Mouse (Mus musculus) intestine, embryonic 14.5 days (tissue): Measurements from ENCODE around the gene 2810004N23Rik. TPM values are rescaled to one million over a fixed set of nuclear protein-coding genes. Genes with fewer than 3 reads are reported as not detected.

Experiments used
- ATAC-seq: fragments of 200-750 bp; cut with Nextera tagmentation; replicated peaks from 2 replicates; pipeline ENCODE4 v1.8.0; 2017; ENCODE audit warnings: low read depth, moderate number of reproducible peaks, moderate TSS enrichment, moderate library complexity; ENCODE audit not compliant: low FRiP score, low TSS enrichment
- DNase-seq: peaks from one replicate; pipeline ENCODE4 v3.0.0-alpha.2; 2018; ENCODE audit warnings: low spot score
- H3K27ac ChIP-seq: fragments of 300-500 bp; sonication (generic); 2 replicates; pipeline ENCODE4 v1.5.1; 2014; ENCODE audit warnings: low read depth, mild to moderate bottlenecking, control low read depth
- H3K27me3 ChIP-seq: fragments of 300-500 bp; sonication (generic); replicated peaks from 2 replicates; pipeline ENCODE4 v1.6.1; 2014; ENCODE audit warnings: low read length, control low read depth; ENCODE audit not compliant: control insufficient read depth, insufficient read depth
- H3K36me3 ChIP-seq: fragments of 300-500 bp; sonication (generic); 2 replicates; pipeline ENCODE4 v1.6.1; 2014; ENCODE audit warnings: low read length, control low read depth; ENCODE audit not compliant: control insufficient read depth, insufficient read depth
- H3K4me1 ChIP-seq: fragments of 300-500 bp; sonication (generic); replicated peaks from 2 replicates; pipeline ENCODE4 v1.6.1; 2014; ENCODE audit warnings: low read length, control low read depth, mixed read lengths; ENCODE audit not compliant: control insufficient read depth, insufficient read depth
- H3K4me2 ChIP-seq: fragments of 300-500 bp; sonication (generic); 2 replicates; pipeline ENCODE4 v1.6.1; 2014; ENCODE audit warnings: low read length
- H3K4me3 ChIP-seq: fragments of 300-500 bp; sonication (generic); 2 replicates; pipeline ENCODE4 v1.5.1; 2014; ENCODE audit warnings: low read depth, low read length, control low read depth, mixed read lengths
- H3K9ac ChIP-seq: fragments of 300-500 bp; sonication (generic); 2 replicates; pipeline ENCODE4 v1.6.1; 2014; ENCODE audit warnings: mild to moderate bottlenecking, low read length
- H3K9me3 ChIP-seq: fragments of 300-500 bp; sonication (generic); 2 replicates; pipeline ENCODE4 v1.6.1; 2016; ENCODE audit warnings: low read length, control low read depth; ENCODE audit not compliant: control insufficient read depth
- WGBS: fragments of 180-500 bp; shearing (Covaris S2); extraction: QIAGEN DNeasy Blood & Tissue Kit; methylation state at CpG from one replicate; pipeline ENCODE4 v1.1.7; 2014; 5-methylcytosine and 5-hydroxymethylcytosine counted together
- polyA plus RNA-seq: library from polyadenylated mRNA; unstranded; fragments of >200 nt; fragmentation: Nextera tagmentation; extraction: Ambion mirVana; gene quantifications from 2 replicates; pipeline ENCODE4 v1.2.1, GENCODE M21; 2014

2810004N23Rik gene
- polyA plus RNA-seq, 1 experiment from 2014 or later, result 45.2 TPM

DNA sequence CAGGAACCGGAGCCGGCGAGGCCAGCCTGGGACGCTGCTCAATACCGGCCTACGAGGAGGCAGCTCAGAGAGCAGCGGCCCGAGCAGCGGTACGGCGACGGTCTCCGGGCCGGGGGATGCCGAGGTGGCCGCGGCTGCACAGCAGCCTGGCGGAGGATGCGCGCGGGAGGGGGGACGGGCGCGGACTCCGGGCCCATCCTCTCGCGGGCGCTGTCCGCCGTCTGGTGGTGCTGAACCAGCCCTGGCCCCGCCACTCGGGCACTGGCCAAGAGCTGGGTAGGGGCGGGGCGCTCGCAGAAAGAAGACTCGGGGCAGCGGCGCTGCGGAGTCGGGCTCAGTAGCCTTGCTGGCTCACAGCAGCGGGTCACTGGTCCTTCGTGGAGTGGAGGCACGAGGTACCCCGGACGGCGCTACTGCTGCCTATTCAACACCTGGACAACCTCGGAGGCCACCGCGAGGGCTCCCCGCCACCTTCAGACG, 69.7 kb downstream of the 2810004N23Rik start:
- Histone ChIP-seq H3K36me3 (no peaks in the 10 kb centered on the region), H3K4me1 (peaks cover 17% of the 10 kb centered on the region), H3K4me3 (peak overlapping the region; percentile 54), H3K9me3 (no peaks in the 10 kb centered on the region), H3K9ac (no peak overlapping the region), H3K27me3 (peaks cover 57% of the 10 kb centered on the region), H3K27ac (peak overlapping the region; percentile 43; the same call in 1 of the 2 replicates), H3K4me2 (peak overlapping the region; percentile 99)
- DNase-seq (peak; percentile 97), ATAC-seq (peak; percentile 84)
- under 1% methylated on average over 37 of the region's 51 CpGs for WGBS

DNA sequence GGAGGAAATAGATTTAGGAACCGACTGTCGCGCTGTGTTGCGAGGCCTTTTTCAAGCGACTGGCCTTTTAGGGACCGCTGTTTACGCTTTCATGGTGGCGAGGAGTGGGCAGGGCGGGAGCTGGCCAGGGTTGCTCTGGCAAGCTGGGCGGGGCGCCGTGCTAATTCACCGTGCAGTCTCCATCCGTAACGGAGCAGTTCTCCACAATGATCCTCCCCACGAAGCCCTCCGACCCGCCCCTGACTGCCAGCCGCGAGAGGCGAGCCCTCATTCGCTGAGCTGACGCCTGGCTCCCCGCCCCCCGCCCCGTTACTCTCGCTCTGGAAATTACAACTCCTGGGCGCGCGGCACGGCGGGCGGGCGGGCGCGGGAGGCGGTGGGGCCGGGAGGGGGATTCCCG, 70.2 kb downstream of the 2810004N23Rik start, which contains the start of gene Trim67:
Gene Trim67 (plus strand): TSS at position 385 of the 400 bp plus-strand sequence.
- Histone ChIP-seq H3K4me3 (peak within 1 kb of the TSS; percentile 54), H3K27me3 (peaks cover 57% of the 10 kb centered on the region)
- DNase-seq, result peak; percentile 79

DNA sequence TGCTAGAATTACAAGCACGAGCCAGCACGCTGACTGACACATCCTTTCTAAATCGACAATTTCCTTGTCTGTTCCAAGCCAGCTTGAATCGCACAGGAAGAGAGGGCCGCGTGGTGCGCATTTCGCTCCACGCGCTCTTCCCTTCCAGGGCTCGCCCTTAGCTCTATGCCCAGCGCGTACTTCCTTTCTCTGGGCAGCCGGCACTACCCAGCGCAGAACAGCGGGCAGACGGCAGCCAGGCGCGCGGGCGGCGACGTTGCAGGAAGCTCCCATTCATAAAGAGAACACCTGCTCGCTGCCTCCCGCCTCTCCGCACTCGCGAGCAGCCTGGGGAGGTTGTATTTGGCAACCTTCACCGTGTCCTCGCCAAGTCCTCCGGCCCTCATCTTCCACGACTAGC, 70.7 kb downstream of the 2810004N23Rik start:
- no peak for ATAC-seq

More for the DNA sequence above, 70.2 kb downstream of the 2810004N23Rik start, which contains the start of gene Trim67:
- peak within 1 kb of the TSS; percentile 43; the same call in 1 of the 2 replicates for H3K27ac ChIP-seq
- ATAC-seq, result peak; percentile 80
- no peaks in the 10 kb centered on the region for H3K36me3 ChIP-seq
- under 1% methylated on average over 38 of the region's 39 CpGs for WGBS
- H3K9me3 ChIP-seq, result no peaks in the 10 kb centered on the region
- H3K4me2 ChIP-seq, result peak within 1 kb of the TSS; percentile 99
- no peak within 1 kb of the TSS; the same call in 1 of the 2 replicates for H3K9ac ChIP-seq
- peaks cover 17% of the 10 kb centered on the region for H3K4me1 ChIP-seq

DNA sequence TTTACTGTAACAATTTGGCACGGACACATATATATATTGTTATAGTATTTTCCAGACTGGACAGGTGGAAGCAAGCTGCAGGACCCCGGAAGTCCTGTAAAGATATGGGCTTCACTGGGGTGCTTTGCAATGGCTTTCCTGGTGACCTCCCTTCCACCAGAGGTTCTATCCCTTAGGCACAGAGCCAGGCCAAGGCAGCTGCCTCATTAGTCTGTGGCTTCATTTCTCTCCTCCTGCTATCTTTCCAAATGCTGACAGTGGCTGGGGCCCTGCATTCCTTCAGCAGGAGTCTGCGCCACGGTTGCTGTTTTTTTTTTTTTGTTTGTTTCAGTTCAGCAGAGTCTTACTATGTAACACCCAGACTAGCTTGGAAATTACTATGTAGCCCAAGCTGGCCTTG, 71.2 kb downstream of the 2810004N23Rik start:
- Histone ChIP-seq H3K36me3 (no peaks in the 10 kb centered on the region), H3K9me3 (no peaks in the 10 kb centered on the region), H3K4me1 (peaks cover 17% of the 10 kb centered on the region), H3K4me3 (peak overlapping the region; percentile 54), H3K27ac (no peak overlapping the region), H3K4me2 (peak overlapping the region; percentile 99), H3K27me3 (peaks cover 52% of the 10 kb centered on the region), H3K9ac (no peak overlapping the region)
- no peak for DNase-seq
- WGBS, result 35% methylated on average over 4 of the region's 4 CpGs
- ATAC-seq, result no peak

More for the DNA sequence above, 70.7 kb downstream of the 2810004N23Rik start:
- H3K4me1 ChIP-seq, result peaks cover 17% of the 10 kb centered on the region
- no peaks in the 10 kb centered on the region for H3K9me3 ChIP-seq
- peaks cover 54% of the 10 kb centered on the region for H3K27me3 ChIP-seq
- no peak overlapping the region for H3K27ac ChIP-seq
- DNase-seq, result peak; percentile 70
- H3K4me3 ChIP-seq, result peak overlapping the region; percentile 54
- no peak overlapping the region; the same call in 1 of the 2 replicates for H3K9ac ChIP-seq
- peak overlapping the region; percentile 99 for H3K4me2 ChIP-seq
- no peaks in the 10 kb centered on the region for H3K36me3 ChIP-seq
- under 1% methylated on average over 32 of the region's 32 CpGs for whole genome bisulfite sequencing

DNA sequence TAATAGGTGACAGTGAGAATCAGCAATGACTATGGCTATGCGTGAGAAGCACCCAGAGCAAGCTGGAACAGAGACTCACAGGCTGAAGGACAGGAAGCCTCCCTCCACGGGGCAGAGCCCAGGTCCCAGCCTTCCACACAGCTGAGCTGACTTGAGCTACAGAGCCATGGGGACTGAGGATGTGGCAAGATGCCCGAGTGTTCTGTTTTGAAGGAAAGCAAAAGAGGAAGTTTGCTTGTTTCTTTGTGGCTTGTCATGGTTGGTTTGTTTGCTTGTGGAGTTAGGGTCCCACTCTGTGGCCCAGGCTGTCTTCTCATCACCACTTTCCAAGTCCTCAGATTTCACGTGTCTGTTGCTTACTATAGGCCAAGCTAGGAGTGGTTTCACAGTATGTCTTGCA, 72.2 kb downstream of the 2810004N23Rik start:
- Histone ChIP-seq H3K27ac (no peak overlapping the region), H3K4me2 (no peak overlapping the region), H3K27me3 (peaks cover 47% of the 10 kb centered on the region), H3K4me3 (no peak overlapping the region), H3K9ac (no peak overlapping the region), H3K4me1 (peaks cover 17% of the 10 kb centered on the region), H3K9me3 (no peaks in the 10 kb centered on the region), H3K36me3 (no peaks in the 10 kb centered on the region)
- DNase-seq (no peak), ATAC-seq (no peak)
- 73% methylated on average over 4 of the region's 4 CpGs for WGBS

Other genes starting within 250 kb of the 2810004N23Rik start
- 37.6 and 38.1 TPM in 2 replicates for gene 2310022B05Rik, start 199.8 kb downstream of the 2810004N23Rik start, polyA plus RNA-seq
- gene Ttc13, start 141.1 kb downstream of the 2810004N23Rik start, polyA plus RNA-seq, result 45.9 and 50.0 TPM in 2 replicates
- 24.1 and 25.7 TPM in 2 replicates for gene Arv1, start 141.0 kb downstream of the 2810004N23Rik start, polyA plus RNA-seq
- gene Fam89a, start 111.3 kb downstream of the 2810004N23Rik start, polyA plus RNA-seq, result 6.5 and 6.9 TPM in 2 replicates
- 0.78 and 1.2 TPM in 2 replicates for gene Trim67, start 70.0 kb downstream of the 2810004N23Rik start, polyA plus RNA-seq
- gene Gnpat, start 87 bp downstream of the 2810004N23Rik start, polyA plus RNA-seq, result 103 and 105 TPM in 2 replicates
- 7.5 and 7.7 TPM in 2 replicates for gene Exoc8, start 34.6 kb upstream of the 2810004N23Rik start, polyA plus RNA-seq
- gene Sprtn, start 34.8 kb upstream of the 2810004N23Rik start, polyA plus RNA-seq, result 7.9 and 8.8 TPM in 2 replicates
- 16.8 and 18.7 TPM in 2 replicates for gene Egln1, start 86.2 kb upstream of the 2810004N23Rik start, polyA plus RNA-seq
- gene Tsnax, start 149.9 kb upstream of the 2810004N23Rik start, polyA plus RNA-seq, result 118 and 131 TPM in 2 replicates
- gene Disc1, start 191.1 kb upstream of the 2810004N23Rik start, polyA plus RNA-seq, result 1.9 and 2.5 TPM in 2 replicates